Mouse (Mus musculus): ENCODE data around the gene Slc17a9.

DNA sequence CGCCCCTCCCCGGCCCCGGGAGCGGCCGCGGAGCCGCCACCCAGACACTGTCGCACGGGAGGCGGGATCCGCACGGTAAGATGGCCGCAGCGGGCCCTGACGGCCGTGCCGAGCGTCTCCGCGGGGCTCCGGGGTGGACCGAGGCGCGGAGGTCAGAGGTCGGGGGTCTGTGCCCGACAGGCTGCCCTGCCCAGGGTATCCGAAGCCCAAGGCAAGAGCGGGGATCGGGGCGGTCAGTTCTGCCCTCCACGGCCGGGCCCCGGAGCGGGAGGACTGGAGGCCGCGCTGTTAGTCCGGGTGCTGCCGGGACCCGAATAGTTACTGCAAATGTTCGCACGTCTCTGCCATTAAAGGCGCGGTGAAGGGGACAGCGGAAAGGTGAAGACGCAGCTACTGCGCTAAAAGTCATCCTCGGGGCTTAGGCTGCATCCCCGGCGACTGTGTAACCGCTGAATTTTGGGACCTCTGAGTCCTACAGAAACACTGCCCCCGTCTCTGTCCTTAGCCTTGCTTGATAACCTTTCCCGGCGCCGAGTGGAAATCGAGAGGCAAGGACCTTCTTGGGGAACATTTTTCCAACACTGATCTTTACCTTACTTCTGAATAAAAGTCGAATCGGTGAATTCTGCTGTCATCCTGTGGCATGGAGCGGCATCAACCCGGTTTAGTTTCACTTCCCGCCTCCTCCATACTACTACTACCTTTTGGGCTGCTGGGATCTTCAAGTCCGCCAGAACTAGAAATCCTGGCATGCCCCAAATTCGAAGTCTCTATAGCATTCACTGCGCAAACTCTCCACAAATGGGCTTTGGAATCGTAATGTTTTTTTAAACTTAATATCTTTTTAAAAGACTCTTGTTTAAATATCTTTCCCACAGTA, 14.5 kb upstream of the Slc17a9 start:
- TF ChIP-seq CTCF (IDR thresholded peaks at IDR 0.05; ENCODE audit: low read depth), result no peak
- TF ChIP-seq EP300 (optimal IDR thresholded peaks at IDR 0.05), result peak; percentile 10

All from stomach, postnatal 0 days (tissue).